Mouse (Mus musculus) left cerebral cortex, adult 2 months (tissue): ENCODE results near the gene Mfn2. TPM values are rescaled to one million over a fixed set of nuclear protein-coding genes. Genes with fewer than 3 reads are reported as not detected.
"Not testable (repeated sequence)": the region's sequence is repeated elsewhere in the genome, so short reads cannot be mapped to it uniquely, and the experiment has no call there.

Source experiments
- DNase-seq, 2 experiments: peaks; one replicate each; pipeline ENCODE4 v3.0.0; 2021 to 2022; ENCODE audit warnings: low spot score in 2 of 2, mixed read lengths in 1 of 2; ENCODE audit errors: extremely low spot score in 1 of 2
- H3K27ac ChIP-seq: fragments of 200-600 bp; 2 replicates; pipeline ENCODE4 v1.8.1; 2022
- H3K4me3 ChIP-seq: fragments of 200-600 bp; 2 replicates; pipeline ENCODE4 v1.8.1; 2022
- CTCF ChIP-seq: fragments of 200-600 bp; IDR thresholded peaks from 2 replicates; pipeline ENCODE4 v1.8.1; 2022; ENCODE audit warnings: antibody characterized with exemption, mild to moderate bottlenecking, moderate library complexity
- intact Hi-C: fragments of 180-260 bp; cut with DNase I; formaldehyde crosslinking; loops from one replicate; pipeline ENCODE4 v1.15.1; 2025
- total RNA-seq, 2 experiments: library from RNA; stranded (reverse); gene quantifications; 2 replicates each; pipeline ENCODE4 v1.2.3; 2021

The Mfn2 gene
- total RNA-seq, 2 experiments from 2014 or later = 181 to 199 TPM

DNA sequence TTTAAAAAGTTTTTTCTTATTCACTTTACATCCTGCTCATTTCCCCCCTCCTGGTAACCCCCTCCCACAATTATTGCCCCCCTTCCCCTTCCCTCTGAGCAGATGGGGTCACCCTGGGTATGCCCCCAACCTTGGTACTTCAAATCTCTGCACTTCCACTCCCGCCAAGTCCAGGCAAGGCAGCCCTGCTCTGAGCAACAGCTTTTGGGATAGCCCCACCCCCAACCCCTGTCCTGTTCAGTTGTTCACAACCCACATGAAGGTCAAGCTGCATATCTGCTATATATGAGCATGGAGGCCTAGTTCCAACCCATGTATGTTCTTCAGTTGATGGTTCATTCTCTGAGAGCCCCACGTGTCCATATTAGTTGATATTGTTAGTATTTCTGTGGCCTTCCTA, 53.7 kb downstream of the Mfn2 start:
- no peak for DNase-seq
- H3K27ac ChIP-seq = no peak overlapping the region
- H3K4me3 ChIP-seq = no peak overlapping the region
- no peak for TF ChIP-seq CTCF
- intact Hi-C loops = no loop called here

GRCm38 (mm10) chr4:147848584-147848991, 55.9 kb downstream of the Mfn2 start:
- TF ChIP-seq CTCF = no peak
- DNase-seq = no peak
- intact Hi-C loops = no loop called here
- peak overlapping the region; percentile 88 for H3K4me3 ChIP-seq
- peak overlapping the region; percentile 83 for H3K27ac ChIP-seq

- intact Hi-C loops = no loop called here
These were observed 56.6 kb downstream of the Mfn2 start, which contains the start of gene Zfp933 for GRCm38 (mm10) chr4:147847614-147848583. TSS of gene Zfp933 (minus strand) at chr4:147848366.

DNA sequence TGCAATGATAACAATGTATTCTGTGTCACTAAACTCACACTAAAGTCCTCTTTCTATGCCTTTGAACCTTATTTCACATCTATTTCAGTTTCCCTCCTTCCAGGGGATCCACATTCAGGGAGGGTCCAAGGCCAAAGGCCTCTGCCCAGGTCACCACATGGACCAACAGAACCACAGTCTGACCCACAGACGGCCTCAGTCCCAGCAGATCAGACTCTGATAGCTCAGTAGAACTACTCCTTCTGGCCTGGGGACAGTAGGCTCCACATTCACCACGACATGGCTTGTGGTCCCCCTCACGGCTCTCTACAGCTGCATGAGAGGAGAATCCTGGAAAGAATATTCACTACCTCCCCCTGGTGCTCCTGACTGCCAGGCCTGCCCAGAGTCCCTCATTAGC, 61.6 kb downstream of the Mfn2 start:
- intact Hi-C loops = no loop called here
- H3K27ac ChIP-seq = no peak overlapping the region
- no peak for DNase-seq
- H3K4me3 ChIP-seq = no peak overlapping the region
- TF ChIP-seq CTCF = no peak

More at GRCm38 (mm10) chr4:147847614-147848583, 56.6 kb downstream of the Mfn2 start, which contains the start of gene Zfp933:
- peak within 1 kb of the TSS; percentile 83 for H3K27ac ChIP-seq
- peak within 1 kb of the TSS; percentile 88 for H3K4me3 ChIP-seq
- DNase-seq = peak; percentile 61 to 72
- TF ChIP-seq CTCF = no peak

- DNase-seq, H3K4me3 ChIP-seq, H3K27ac ChIP-seq, intact Hi-C loops: not testable (repeated sequence)
These were observed 65.2 kb downstream of the Mfn2 start for GRCm38 (mm10) chr4:147839282-147839681.

DNA sequence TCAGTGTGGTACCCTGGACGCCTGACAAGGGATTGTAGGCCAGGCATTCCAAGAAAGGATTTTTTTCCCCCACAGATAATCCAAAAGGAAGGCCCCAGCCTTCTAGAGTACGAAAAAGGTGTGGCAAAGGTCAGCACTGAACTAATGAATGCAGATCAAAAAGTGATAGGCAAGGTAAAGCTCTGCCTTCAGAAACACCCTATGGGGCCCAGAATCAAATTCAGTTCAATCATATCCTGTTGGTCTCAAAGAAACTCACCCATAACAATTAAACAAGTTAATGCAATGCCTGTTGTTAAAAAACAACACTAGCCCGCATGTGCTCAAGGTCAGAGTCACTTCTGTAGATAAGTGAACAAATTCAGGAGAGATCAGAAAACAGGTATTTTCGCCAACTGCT, 80.1 kb downstream of the Mfn2 start:
- no peak overlapping the region for H3K27ac ChIP-seq
- no peak for DNase-seq
- no peak for TF ChIP-seq CTCF
- H3K4me3 ChIP-seq = no peak overlapping the region
- intact Hi-C loops = no loop called here

Other genes with a start within 250 kb of the Mfn2 start
- not detected for gene Zfp534, start 202.2 kb downstream of the Mfn2 start, total RNA-seq
- gene Zfp984, start 94.9 kb downstream of the Mfn2 start, total RNA-seq = 1 to 10 TPM; 1.6 to 2.1 TPM
- gene Zfp933, start 56.3 kb downstream of the Mfn2 start, total RNA-seq = 10 to 100 TPM; 18.2 to 21.5 TPM
- 10 to 100 TPM; 18.6 to 20.3 TPM for gene Miip, start 35.9 kb downstream of the Mfn2 start, total RNA-seq
- gene Fv1, start 35.7 kb downstream of the Mfn2 start, total RNA-seq = 10 to 100 TPM in 1 of 2 experiments, 1 to 10 TPM in 1; 9.9 to 11.8 TPM
- gene Plod1, start 32.1 kb upstream of the Mfn2 start, total RNA-seq = 10 to 100 TPM; 14.2 to 14.4 TPM
- gene 2510039O18Rik, start 36.2 kb upstream of the Mfn2 start, total RNA-seq = 10 to 100 TPM; 28.9 to 31.2 TPM
- gene Nppb, start 81.1 kb upstream of the Mfn2 start, total RNA-seq = not detected
- not detected for gene Nppa, start 96.0 kb upstream of the Mfn2 start, total RNA-seq
- gene Clcn6, start 134.1 kb upstream of the Mfn2 start, total RNA-seq = 10 to 100 TPM; 81.4 to 84.4 TPM
- 10 to 100 TPM; 30.7 to 32.0 TPM for gene Mthfr, start 134.4 kb upstream of the Mfn2 start, total RNA-seq
- gene Agtrap, start 183.3 kb upstream of the Mfn2 start, total RNA-seq = 10 to 100 TPM in 1 of 2 experiments, 1 to 10 TPM in 1; 6.6 to 10.2 TPM
- gene Mad2l2, start 225.7 kb upstream of the Mfn2 start, total RNA-seq = 10 to 100 TPM; 14.2 to 16.1 TPM
- under 1 TPM; 0.20 to 0.30 TPM for gene Draxin, start 226.0 kb upstream of the Mfn2 start, total RNA-seq
- 10 to 100 TPM; 28.9 to 30.2 TPM for gene Fbxo6, start 247.4 kb upstream of the Mfn2 start, total RNA-seq